Mouse (Mus musculus) embryonic facial prominence, embryonic 12.5 days (tissue): Measurements from ENCODE around the gene Adamtsl2. TPM values are rescaled to one million over a fixed set of nuclear protein-coding genes. Genes with fewer than 3 reads are reported as not detected.

Experiments used
- ATAC-seq: fragments of 200-750 bp; cut with Nextera tagmentation; 2 replicates; pipeline ENCODE4 v1.8.0; 2017; ENCODE audit not compliant: insufficient number of reproducible peaks, insufficient read depth, low FRiP score, low TSS enrichment
- H3K27ac ChIP-seq: fragments of 300-500 bp; sonication (generic); 2 replicates; pipeline ENCODE4 v1.5.1; 2016; ENCODE audit warnings: mild to moderate bottlenecking
- H3K27me3 ChIP-seq: fragments of 300-500 bp; sonication (generic); 2 replicates; pipeline ENCODE4 v1.6.1; 2016; ENCODE audit warnings: mild to moderate bottlenecking, moderate library complexity
- H3K36me3 ChIP-seq: fragments of 300-500 bp; sonication (generic); 2 replicates; pipeline ENCODE4 v1.6.1; 2016; ENCODE audit warnings: mild to moderate bottlenecking
- H3K4me1 ChIP-seq: fragments of 300-500 bp; sonication (generic); 2 replicates; pipeline ENCODE4 v1.6.1; 2016
- H3K4me2 ChIP-seq: fragments of 300-500 bp; sonication (generic); replicated peaks from 2 replicates; pipeline ENCODE4 v1.6.1; 2016; ENCODE audit warnings: mild to moderate bottlenecking, moderate library complexity
- H3K4me3 ChIP-seq: fragments of 300-500 bp; sonication (generic); 2 replicates; pipeline ENCODE4 v1.5.1; 2016; ENCODE audit warnings: mild to moderate bottlenecking
- H3K9ac ChIP-seq: fragments of 300-500 bp; sonication (generic); 2 replicates; pipeline ENCODE4 v1.6.1; 2016; ENCODE audit warnings: mild to moderate bottlenecking, moderate library complexity
- H3K9me3 ChIP-seq: fragments of 300-500 bp; sonication (generic); 2 replicates; pipeline ENCODE4 v1.6.1; 2016; ENCODE audit warnings: mild to moderate bottlenecking, moderate library complexity
- WGBS: fragments of 180-500 bp; shearing (Covaris S2); methylation state at CpG from one replicate; pipeline ENCODE4 v1.1.7; 2016; 5-methylcytosine and 5-hydroxymethylcytosine counted together
- polyA plus RNA-seq: library from polyadenylated mRNA; unstranded; fragments of >200 nt; fragmentation: Nextera tagmentation; extraction: Ambion mirVana; gene quantifications from 2 replicates; pipeline ENCODE4 v1.2.1, GENCODE M21; 2016

Adamtsl2 gene
- polyA plus RNA-seq, 1 experiment from 2014 or later = 6.9 TPM

DNA sequence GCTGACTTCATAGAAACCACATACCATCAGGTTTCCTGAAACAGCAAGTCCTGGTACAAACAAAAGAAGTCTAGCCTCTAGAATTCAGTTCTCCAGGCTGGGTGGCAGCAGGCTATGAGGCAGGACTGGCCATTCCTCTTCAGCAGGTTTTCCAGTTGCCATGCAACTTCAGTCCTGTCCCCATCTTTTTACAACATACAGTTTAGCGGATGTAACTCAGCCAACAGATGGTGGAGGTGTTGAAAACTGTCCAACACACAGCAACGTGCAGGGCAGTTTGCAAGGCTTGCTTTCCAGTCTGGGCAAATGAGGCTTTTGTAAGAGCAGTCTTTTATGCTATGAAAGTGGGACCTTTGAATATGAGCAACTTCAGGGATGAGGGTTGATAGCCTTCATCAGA is 65.8 kb downstream of the Adamtsl2 start:
- no peak overlapping the region for H3K4me3 ChIP-seq
- H3K9ac ChIP-seq = no peak overlapping the region
- ATAC-seq = no peak
- no peaks in the 10 kb centered on the region for H3K9me3 ChIP-seq
- H3K4me2 ChIP-seq = no peak overlapping the region
- H3K4me1 ChIP-seq = peaks cover 7% of the 10 kb centered on the region; the same call in 1 of the 2 replicates
- no peaks in the 10 kb centered on the region for H3K36me3 ChIP-seq
- WGBS = 74% methylated on average over 2 of the region's 2 CpGs
- H3K27ac ChIP-seq = no peak overlapping the region
- H3K27me3 ChIP-seq = peaks cover 25% of the 10 kb centered on the region

- WGBS = 67% methylated on average over 6 of the region's 6 CpGs
- no peak overlapping the region for H3K4me3 ChIP-seq
- ATAC-seq = no peak
- no peak overlapping the region for H3K9ac ChIP-seq
- no peak overlapping the region for H3K4me2 ChIP-seq
- H3K9me3 ChIP-seq = no peaks in the 10 kb centered on the region
- no peak overlapping the region for H3K27ac ChIP-seq
- H3K36me3 ChIP-seq = no peaks in the 10 kb centered on the region
- H3K27me3 ChIP-seq = peaks cover 11% of the 10 kb centered on the region
- peaks cover 4% of the 10 kb centered on the region; the same call in 1 of the 2 replicates for H3K4me1 ChIP-seq
These were observed 67.7 kb downstream of the Adamtsl2 start for GRCm38 (mm10) chr2:27146840-27147239.

GRCm38 (mm10) chr2:27149457-27149856 is 70.3 kb downstream of the Adamtsl2 start:
- ATAC-seq = no peak
- no peak overlapping the region for H3K4me3 ChIP-seq
- no peaks in the 10 kb centered on the region for H3K9me3 ChIP-seq
- 7% methylated on average over 2 of the region's 2 CpGs for WGBS
- H3K4me2 ChIP-seq = no peak overlapping the region
- H3K9ac ChIP-seq = no peak overlapping the region
- H3K36me3 ChIP-seq = no peaks in the 10 kb centered on the region
- no peak overlapping the region for H3K27ac ChIP-seq
- no peaks in the 10 kb centered on the region for H3K4me1 ChIP-seq
- no peaks in the 10 kb centered on the region for H3K27me3 ChIP-seq

DNA sequence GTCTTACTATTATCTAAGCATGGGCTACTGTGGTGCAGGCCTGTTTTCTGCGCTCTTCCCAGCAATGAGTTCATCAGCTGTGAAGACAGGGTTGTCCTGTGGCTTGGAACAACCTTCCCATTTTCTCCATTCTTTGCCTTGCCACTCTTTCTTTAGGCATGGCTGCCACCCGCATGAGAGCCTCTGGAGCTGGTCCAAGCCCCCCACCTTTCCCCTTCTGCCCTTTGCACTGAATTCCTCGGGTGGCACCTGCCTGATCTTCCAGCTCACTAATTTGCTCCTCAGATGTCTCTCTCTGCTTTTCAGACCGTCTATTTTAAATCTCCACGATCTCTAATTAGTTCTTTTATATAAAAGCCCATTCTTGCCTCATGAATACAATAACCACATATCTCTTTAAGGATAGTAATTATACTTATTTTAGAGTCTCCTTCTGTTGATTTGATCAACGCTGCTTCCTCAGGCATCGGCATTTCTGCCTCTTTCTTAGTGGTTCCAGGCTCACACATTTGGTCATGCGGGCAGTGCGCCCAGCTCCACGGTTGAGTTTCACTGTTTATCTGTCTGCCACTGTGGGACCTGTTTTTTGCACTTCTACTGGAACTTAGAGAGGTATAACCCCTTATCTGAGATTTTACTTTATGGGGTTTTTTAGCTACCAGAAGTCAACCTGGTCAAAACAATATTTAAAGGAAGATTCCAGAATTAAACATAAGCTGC is 75.4 kb downstream of the Adamtsl2 start:
- H3K4me1 ChIP-seq = no peaks in the 10 kb centered on the region
- no peak overlapping the region for H3K9ac ChIP-seq
- H3K27ac ChIP-seq = no peak overlapping the region
- H3K4me2 ChIP-seq = no peak overlapping the region
- no peaks in the 10 kb centered on the region for H3K36me3 ChIP-seq
- H3K9me3 ChIP-seq = no peaks in the 10 kb centered on the region
- WGBS = 76% methylated on average over 10 of the region's 10 CpGs
- no peak overlapping the region for H3K4me3 ChIP-seq
- ATAC-seq = no peak
- no peaks in the 10 kb centered on the region for H3K27me3 ChIP-seq

GRCm38 (mm10) chr2:27156596-27156995 is 77.4 kb downstream of the Adamtsl2 start:
- Histone ChIP-seq H3K27ac (no peak overlapping the region), H3K9ac (no peak overlapping the region), H3K4me3 (no peak overlapping the region), H3K27me3 (no peaks in the 10 kb centered on the region), H3K4me2 (no peak overlapping the region), H3K9me3 (no peaks in the 10 kb centered on the region), H3K36me3 (no peaks in the 10 kb centered on the region), H3K4me1 (no peaks in the 10 kb centered on the region)
- WGBS = 68% methylated on average over 6 of the region's 6 CpGs
- no peak for ATAC-seq

Other genes with a start within 250 kb of the Adamtsl2 start
- gene Abo, start 214.4 kb upstream of the Adamtsl2 start, polyA plus RNA-seq = not detected in 2 replicates
- gene Surf6, start 176.5 kb upstream of the Adamtsl2 start, polyA plus RNA-seq = 31.4 and 31.5 TPM in 2 replicates
- gene Med22, start 168.7 kb upstream of the Adamtsl2 start, polyA plus RNA-seq = 72.1 and 74.2 TPM in 2 replicates
- 565 and 574 TPM in 2 replicates for gene Rpl7a, start 168.6 kb upstream of the Adamtsl2 start, polyA plus RNA-seq
- 43.8 and 44.1 TPM in 2 replicates for gene Surf2, start 163.0 kb upstream of the Adamtsl2 start, polyA plus RNA-seq
- 54.2 and 56.8 TPM in 2 replicates for gene Surf1, start 162.8 kb upstream of the Adamtsl2 start, polyA plus RNA-seq
- gene Surf4, start 145.5 kb upstream of the Adamtsl2 start, polyA plus RNA-seq = 185 and 187 TPM in 2 replicates
- gene Stkld1, start 145.3 kb upstream of the Adamtsl2 start, polyA plus RNA-seq = 0.22 TPM in 1 of 2 replicates, not detected in the other
- gene Rexo4, start 115.0 kb upstream of the Adamtsl2 start, polyA plus RNA-seq = 51.4 and 53.5 TPM in 2 replicates
- not detected in 2 replicates for gene Adamts13, start 106.0 kb upstream of the Adamtsl2 start, polyA plus RNA-seq
- 94.1 and 96.9 TPM in 2 replicates for gene Cacfd1, start 69.5 kb upstream of the Adamtsl2 start, polyA plus RNA-seq
- gene Slc2a6, start 51.4 kb upstream of the Adamtsl2 start, polyA plus RNA-seq = 1.0 and 1.9 TPM in 2 replicates
- 8.7 and 12.1 TPM in 2 replicates for gene Mymk, start 7.2 kb upstream of the Adamtsl2 start, polyA plus RNA-seq
- gene Fam163b, start 63.1 kb downstream of the Adamtsl2 start, polyA plus RNA-seq = 0.24 and 0.29 TPM in 2 replicates
- gene Dbh, start 85.9 kb downstream of the Adamtsl2 start, polyA plus RNA-seq = 0.17 and 0.52 TPM in 2 replicates
- gene Sardh, start 169.0 kb downstream of the Adamtsl2 start, polyA plus RNA-seq = 8.9 and 9.6 TPM in 2 replicates